Mouse (Mus musculus) liver, postnatal 0 days (tissue): ENCODE results near the gene Sh2d1a. TPM values are rescaled to one million over a fixed set of nuclear protein-coding genes. Genes with fewer than 3 reads are reported as not detected.

Experiments
- ATAC-seq: fragments of 200-750 bp; cut with Nextera tagmentation; 2 replicates; pipeline ENCODE4 v1.8.0; 2017; ENCODE audit warnings: mild to moderate bottlenecking, moderate library complexity
- DNase-seq: peaks from one replicate; pipeline ENCODE4 v3.0.0-alpha.2; 2016
- H3K27ac ChIP-seq: fragments of 300-500 bp; sonication (generic); 2 replicates; pipeline ENCODE4 v1.5.1; 2014; ENCODE audit warnings: antibody characterized with exemption, moderate library complexity, mild to moderate bottlenecking, low read depth
- H3K27me3 ChIP-seq: fragments of 300-500 bp; sonication (generic); 2 replicates; pipeline ENCODE4 v1.6.1; 2014; ENCODE audit warnings: low read length, control low read depth, mixed read lengths; ENCODE audit not compliant: insufficient read depth
- H3K36me3 ChIP-seq: fragments of 300-500 bp; sonication (generic); replicated peaks from 2 replicates; pipeline ENCODE4 v1.6.1; 2014; ENCODE audit warnings: mild to moderate bottlenecking, control low read depth, low read length, moderate library complexity, mixed read lengths; ENCODE audit not compliant: insufficient read depth
- H3K4me1 ChIP-seq: fragments of 300-500 bp; sonication (generic); 2 replicates; pipeline ENCODE4 v1.6.1; 2014; ENCODE audit warnings: antibody characterized with exemption, mild to moderate bottlenecking, control low read depth; ENCODE audit not compliant: insufficient read depth
- H3K4me2 ChIP-seq: fragments of 300-500 bp; sonication (generic); 2 replicates; pipeline ENCODE4 v1.6.1; 2014; ENCODE audit warnings: low read depth, mild to moderate bottlenecking, low read length, moderate library complexity, mixed read lengths
- H3K4me3 ChIP-seq: fragments of 300-500 bp; sonication (generic); 2 replicates; pipeline ENCODE4 v1.5.1; 2014; ENCODE audit warnings: low read depth, low read length
- H3K9ac ChIP-seq: fragments of 300-500 bp; sonication (generic); replicated peaks from 2 replicates; pipeline ENCODE4 v1.6.1; 2014; ENCODE audit warnings: mild to moderate bottlenecking, moderate library complexity
- H3K9me3 ChIP-seq: fragments of 300-500 bp; sonication (generic); 2 replicates; pipeline ENCODE4 v1.6.1; 2016; ENCODE audit warnings: mild to moderate bottlenecking, control low read depth, low read length, mixed read lengths
- CTCF ChIP-seq: sonication (generic); IDR thresholded peaks from 2 replicates; pipeline ENCODE4 v1.5.1; 2016; ENCODE audit warnings: antibody characterized with exemption, low read depth
- EP300 ChIP-seq: IDR thresholded peaks from 2 replicates; pipeline ENCODE4 v1.6.1; 2016; ENCODE audit warnings: antibody characterized with exemption, low read depth, mild to moderate bottlenecking
- WGBS: fragments of 180-500 bp; shearing (Covaris S2); extraction: QIAGEN DNeasy Blood & Tissue Kit; methylation state at CpG from one replicate; pipeline ENCODE4 v1.1.7; 2014; ENCODE audit not compliant: insufficient replicate concordance; 5-methylcytosine and 5-hydroxymethylcytosine counted together
- polyA plus RNA-seq: library from polyadenylated mRNA; unstranded; fragments of >200 nt; fragmentation: Nextera tagmentation; extraction: Ambion mirVana; gene quantifications from 2 replicates; pipeline ENCODE4 v1.2.1, GENCODE M21; 2015

Sh2d1a gene
- polyA plus RNA-seq, result not detected in 2 replicates

DNA sequence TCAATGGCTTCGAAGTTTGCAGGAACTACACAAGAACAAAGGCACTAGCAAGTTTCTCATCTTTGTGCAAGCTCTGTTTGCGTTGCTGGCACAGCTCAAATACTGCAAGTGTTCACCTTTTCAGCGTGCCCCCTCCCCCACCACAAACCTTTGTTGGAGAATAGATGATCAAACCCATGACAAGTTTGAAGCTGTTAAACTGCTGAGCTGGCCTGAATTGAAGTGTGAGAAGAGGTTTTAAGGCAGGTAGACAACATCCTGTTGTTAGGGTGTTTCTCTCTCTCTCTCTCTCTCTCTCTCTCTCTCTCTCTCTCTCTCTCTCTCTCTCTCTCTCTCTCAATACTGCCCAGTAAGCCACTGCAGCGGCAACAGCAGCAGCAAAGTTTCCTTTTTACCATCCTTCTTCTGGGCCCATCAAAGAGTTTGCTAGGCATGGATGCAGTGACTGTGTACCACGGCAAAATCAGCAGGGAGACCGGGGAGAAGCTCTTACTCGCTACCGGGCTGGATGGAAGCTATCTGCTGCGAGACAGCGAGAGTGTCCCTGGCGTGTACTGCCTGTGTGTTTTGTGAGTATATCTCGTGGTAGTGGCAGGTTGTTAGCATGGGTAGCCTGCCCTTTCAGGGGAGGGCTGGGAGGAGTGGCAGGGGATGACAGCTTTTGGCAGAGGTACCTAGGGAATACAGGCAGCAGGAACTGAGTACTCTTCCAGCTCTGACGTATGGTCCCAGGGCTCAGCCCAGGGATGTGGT lies at the start of gene Sh2d1a:
Gene Sh2d1a (plus strand): TSS at position 163 of the 753 bp plus-strand sequence.
- H3K4me3 ChIP-seq, result no peak within 1 kb of the TSS
- H3K4me2 ChIP-seq, result no peak within 1 kb of the TSS
- no peaks in the 10 kb centered on the region for H3K27me3 ChIP-seq
- H3K4me1 ChIP-seq, result no peaks in the 10 kb centered on the region
- TF ChIP-seq CTCF, result no peak
- H3K36me3 ChIP-seq, result no peaks in the 10 kb centered on the region
- H3K9ac ChIP-seq, result no peak within 1 kb of the TSS
- H3K9me3 ChIP-seq, result no peaks in the 10 kb centered on the region
- H3K27ac ChIP-seq, result no peak within 1 kb of the TSS
- DNase-seq, result no peak
- no peak for ATAC-seq
- WGBS, result 76% methylated on average over 13 of the region's 13 CpGs

DNA sequence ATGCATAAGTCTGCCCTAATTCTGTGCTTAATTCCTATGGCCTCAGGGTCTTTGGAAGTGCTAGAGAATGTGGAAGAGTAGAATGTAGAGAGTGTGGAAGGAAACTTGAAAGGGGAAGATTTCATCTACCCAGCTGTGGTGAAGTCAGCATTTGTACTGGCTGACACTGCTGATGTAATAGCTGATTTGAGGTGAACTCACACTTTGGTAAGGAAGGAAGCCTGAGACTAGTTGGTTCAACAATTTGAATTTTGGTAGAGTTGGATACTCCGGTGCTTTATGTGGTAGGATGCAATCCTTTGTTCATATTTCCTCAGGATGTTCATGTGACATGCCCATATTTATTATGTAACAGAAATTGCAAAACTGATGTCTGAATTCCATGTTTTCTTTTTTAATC lies 49.3 kb upstream of the Sh2d1a start:
- H3K9ac ChIP-seq, result no peak overlapping the region
- no peak for TF ChIP-seq EP300
- no peak for TF ChIP-seq CTCF
- no peak overlapping the region for H3K27ac ChIP-seq
- WGBS, result 66% methylated on average over 1 of the region's 1 CpGs
- no peaks in the 10 kb centered on the region for H3K4me1 ChIP-seq
- ATAC-seq, result no peak
- H3K36me3 ChIP-seq, result no peaks in the 10 kb centered on the region
- no peaks in the 10 kb centered on the region for H3K27me3 ChIP-seq
- no peak overlapping the region for H3K4me3 ChIP-seq
- H3K9me3 ChIP-seq, result no peaks in the 10 kb centered on the region
- no peak for DNase-seq
- H3K4me2 ChIP-seq, result no peak overlapping the region

DNA sequence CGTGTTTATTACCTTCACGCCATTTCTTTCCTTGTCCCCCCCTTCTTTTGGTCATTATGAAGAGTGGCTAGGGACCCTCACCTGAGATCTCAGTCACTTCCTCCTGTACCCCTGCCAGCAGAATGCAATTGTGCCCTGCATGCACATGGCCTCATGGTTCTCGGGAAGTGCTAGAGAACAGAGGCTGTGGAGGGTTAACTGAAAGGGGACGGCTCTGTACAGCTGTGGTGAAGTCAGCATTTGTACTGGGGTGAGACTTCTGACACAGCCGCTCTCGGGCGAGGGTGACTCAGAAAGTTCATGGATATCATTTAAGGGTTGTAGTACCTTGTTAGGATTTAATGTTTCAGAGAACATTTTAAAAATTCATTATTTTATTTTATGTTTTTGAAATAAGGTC lies 47.7 kb upstream of the Sh2d1a start:
- TF ChIP-seq EP300 (no peak), CTCF (no peak)
- H3K9me3 ChIP-seq, result no peaks in the 10 kb centered on the region
- 63% methylated on average over 7 of the region's 7 CpGs for WGBS
- H3K9ac ChIP-seq, result no peak overlapping the region
- ATAC-seq, result no peak
- no peaks in the 10 kb centered on the region for H3K4me1 ChIP-seq
- DNase-seq, result no peak
- H3K4me3 ChIP-seq, result no peak overlapping the region
- no peaks in the 10 kb centered on the region for H3K27me3 ChIP-seq
- H3K4me2 ChIP-seq, result no peak overlapping the region
- no peak overlapping the region for H3K27ac ChIP-seq
- H3K36me3 ChIP-seq, result no peaks in the 10 kb centered on the region

DNA sequence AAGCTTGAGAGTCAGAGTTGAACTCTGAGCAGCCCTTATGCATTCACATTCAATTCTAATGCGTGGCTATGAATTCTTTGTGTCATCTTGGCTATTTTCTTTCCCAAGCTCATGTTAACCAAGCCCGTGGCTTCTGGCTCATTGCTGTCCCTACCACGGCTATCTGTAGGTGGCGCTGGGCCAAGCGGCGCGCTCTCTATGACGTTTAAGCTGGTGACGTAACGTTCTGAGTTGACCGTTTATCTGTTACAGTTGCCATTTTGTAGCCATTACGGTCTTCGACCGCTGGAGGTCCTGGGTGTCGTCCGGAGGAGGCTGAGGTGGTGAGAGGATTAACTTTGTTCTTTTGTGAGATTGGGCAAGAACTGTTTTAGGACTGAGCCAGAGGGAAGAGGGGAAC lies 12.8 kb upstream of the Sh2d1a start, which contains the start of gene Tex13c2:
Gene Tex13c2 (plus strand): TSS at position 246 of the 400 bp plus-strand sequence.
- 84% methylated on average over 16 of the region's 16 CpGs for WGBS
- Histone ChIP-seq H3K4me2 (no peak within 1 kb of the TSS), H3K4me1 (no peaks in the 10 kb centered on the region), H3K4me3 (no peak within 1 kb of the TSS), H3K9ac (no peak within 1 kb of the TSS), H3K9me3 (no peaks in the 10 kb centered on the region), H3K36me3 (no peaks in the 10 kb centered on the region), H3K27me3 (no peaks in the 10 kb centered on the region), H3K27ac (no peak within 1 kb of the TSS)
- TF ChIP-seq EP300 (no peak), CTCF (no peak)
- no peak for DNase-seq
- no peak for ATAC-seq

DNA sequence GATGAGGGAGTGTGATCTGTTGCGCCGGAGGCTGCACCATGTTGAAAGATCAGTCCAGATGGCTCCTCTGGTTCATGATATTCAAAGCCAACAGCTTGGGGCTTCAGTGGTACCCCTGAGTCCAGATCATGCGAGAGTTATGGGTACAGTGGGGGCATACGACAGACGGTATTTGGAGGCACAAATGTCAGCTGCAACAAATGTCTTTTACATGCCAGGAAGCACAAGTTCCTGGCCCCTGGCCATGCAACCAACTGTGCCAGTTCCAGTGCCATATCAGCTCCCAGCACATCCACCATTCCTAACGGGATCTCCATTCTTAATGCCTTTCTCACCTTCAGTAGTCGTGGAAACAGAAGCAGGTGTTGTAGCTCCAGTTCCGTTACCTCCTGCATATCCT lies 11.9 kb upstream of the Sh2d1a start:
- DNase-seq (no peak), ATAC-seq (no peak)
- TF ChIP-seq EP300 (no peak), CTCF (no peak)
- Histone ChIP-seq H3K36me3 (no peaks in the 10 kb centered on the region), H3K4me1 (no peaks in the 10 kb centered on the region), H3K27me3 (no peaks in the 10 kb centered on the region), H3K4me2 (no peak overlapping the region), H3K27ac (no peak overlapping the region), H3K9me3 (no peaks in the 10 kb centered on the region), H3K4me3 (no peak overlapping the region), H3K9ac (no peak overlapping the region)
- WGBS, result 91% methylated on average over 8 of the region's 8 CpGs

DNA sequence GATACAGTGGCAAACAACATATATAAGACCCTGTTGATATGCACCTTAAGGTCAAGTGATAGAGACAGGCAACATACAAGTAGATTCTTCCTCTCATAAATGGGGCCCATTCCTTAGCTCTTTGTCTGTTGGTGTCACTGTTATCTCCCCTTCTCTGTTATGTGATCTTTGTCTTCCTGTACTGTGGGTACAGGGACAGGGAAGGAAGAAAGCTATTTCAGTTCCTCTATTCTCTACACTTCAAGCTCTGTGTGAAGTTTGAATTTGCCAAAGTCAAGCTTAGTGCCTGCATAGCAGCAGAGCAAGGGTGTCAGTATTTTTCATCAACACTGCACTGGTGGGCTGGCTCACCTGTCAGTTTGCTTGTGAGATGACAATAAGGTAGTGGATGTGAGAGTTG lies 1.7 kb upstream of the Sh2d1a start:
- TF ChIP-seq CTCF, result no peak
- no peak for TF ChIP-seq EP300
- H3K36me3 ChIP-seq, result no peaks in the 10 kb centered on the region
- no peak overlapping the region for H3K27ac ChIP-seq
- no peaks in the 10 kb centered on the region for H3K9me3 ChIP-seq
- H3K27me3 ChIP-seq, result no peaks in the 10 kb centered on the region
- no peak for ATAC-seq
- H3K4me1 ChIP-seq, result no peaks in the 10 kb centered on the region
- no peak overlapping the region for H3K9ac ChIP-seq
- H3K4me2 ChIP-seq, result no peak overlapping the region
- H3K4me3 ChIP-seq, result no peak overlapping the region
- DNase-seq, result no peak
